Mouse (Mus musculus) T-cell, adult 2 months (primary cell): ENCODE results near the gene Hspb1.
A peak's percentile ranks its signal among the peaks of the same experiment; 100 is the strongest.

Source experiments
- DNase-seq: peaks from one replicate; pipeline ENCODE4 v3.0.0; 2022; ENCODE audit warnings: low spot score

The Hspb1 gene

GRCm38 (mm10) chr5:135888405-135889215 lies 891 bp downstream of the Hspb1 start:
- DNase-seq: no peak

DNA sequence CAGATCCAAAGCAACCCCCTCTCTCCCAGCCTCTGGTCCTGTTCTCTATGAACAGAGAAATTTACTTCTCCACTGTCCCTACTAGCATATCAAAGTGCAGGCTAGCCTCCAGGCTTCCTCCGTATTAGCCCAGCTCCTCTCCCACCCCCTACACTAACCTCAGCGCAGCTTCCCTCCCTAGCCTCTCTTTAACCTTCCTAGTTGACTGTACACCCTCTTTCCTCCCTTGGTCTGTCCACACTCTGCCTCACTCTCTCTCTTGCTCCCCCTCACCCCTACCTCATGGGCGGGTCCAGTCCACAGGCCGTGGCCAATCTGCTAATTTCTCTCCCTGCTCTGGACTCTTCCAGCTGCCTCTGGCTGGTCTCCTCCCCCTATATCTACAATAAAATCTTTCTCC lies 2.6 kb downstream of the Hspb1 start:
- no peak for DNase-seq

DNA sequence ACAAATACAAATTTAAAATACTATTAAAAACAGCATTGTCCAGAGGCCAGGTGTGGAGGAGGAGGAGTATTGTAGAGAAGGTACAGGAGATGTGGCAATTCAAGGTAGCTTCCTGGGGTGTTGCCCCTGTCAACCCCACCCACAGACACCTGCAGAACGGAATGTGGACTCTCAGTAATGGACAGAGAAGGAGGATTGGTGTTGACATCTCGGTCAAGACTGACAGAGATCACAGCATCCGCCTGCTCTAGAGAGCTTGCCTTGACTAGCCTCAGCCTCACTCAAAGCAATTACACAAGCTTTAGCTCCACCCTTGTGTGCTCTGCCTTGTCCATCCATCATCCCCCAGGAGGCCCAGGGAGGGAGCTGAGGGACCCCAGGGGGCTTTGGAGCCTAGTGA lies 3.2 kb downstream of the Hspb1 start:
- no peak for DNase-seq

DNA sequence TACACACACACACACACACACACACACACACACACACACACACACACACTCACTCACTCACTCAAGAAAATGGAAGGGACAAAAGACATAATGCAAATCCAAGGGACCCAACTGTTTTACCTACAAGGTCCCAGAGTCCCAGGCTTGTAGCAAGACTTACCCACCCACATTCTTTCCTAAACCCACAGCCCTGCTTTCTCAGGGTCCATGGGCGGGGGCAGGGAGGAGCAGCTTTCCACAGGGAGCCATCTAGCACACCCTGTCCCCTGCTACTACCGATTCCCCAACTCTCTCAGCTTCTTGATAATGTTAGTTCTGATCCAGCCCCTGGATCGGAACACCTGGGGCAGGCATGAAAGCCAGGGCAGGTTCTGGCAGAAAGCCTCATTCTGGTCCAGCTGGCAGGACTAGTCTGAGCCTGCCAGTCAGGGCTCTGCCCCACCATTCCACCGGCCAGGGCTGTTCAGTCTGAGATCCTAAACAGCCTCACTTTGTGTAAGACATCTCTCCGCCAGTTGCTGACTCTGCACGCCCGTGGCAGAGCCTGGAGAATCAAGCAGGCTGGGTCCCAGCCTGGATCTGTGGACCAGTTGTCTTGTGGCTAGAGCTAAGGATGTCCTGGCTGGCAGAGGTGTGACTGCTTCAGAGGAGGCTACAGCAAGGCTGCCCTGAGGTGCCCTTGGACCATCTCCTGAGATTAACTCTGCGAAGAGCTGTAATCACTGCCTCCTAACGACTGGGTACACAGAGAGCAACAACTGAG lies 5.1 kb downstream of the Hspb1 start:
- DNase-seq: no peak

- no peak for DNase-seq
These were observed 7.2 kb downstream of the Hspb1 start for GRCm38 (mm10) chr5:135894958-135895357.

DNA sequence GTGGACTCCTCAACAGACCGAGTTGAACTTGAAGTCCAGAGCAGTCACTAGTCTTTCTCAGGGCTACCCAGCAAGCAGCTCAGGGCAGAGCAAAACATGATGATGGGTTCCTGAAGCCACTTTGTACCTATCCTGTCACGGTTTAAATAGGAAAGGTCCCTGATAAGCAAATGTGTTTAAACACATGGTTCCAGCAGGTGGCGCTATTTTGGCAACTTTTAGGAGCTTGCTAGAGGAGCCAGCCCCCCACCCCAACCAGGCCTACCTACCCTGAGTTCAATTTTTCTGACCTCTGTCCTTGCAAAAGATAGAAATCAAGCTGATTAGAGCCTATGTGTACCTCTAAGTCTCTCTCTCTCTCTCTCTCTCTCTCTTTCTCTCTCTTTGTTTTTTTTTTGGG lies 10.3 kb downstream of the Hspb1 start:
- DNase-seq: peak; percentile 53

GRCm38 (mm10) chr5:135898995-135899394 lies 11.3 kb downstream of the Hspb1 start:
- DNase-seq: no peak

- no peak for DNase-seq
These were observed 12.1 kb downstream of the Hspb1 start for GRCm38 (mm10) chr5:135899833-135900232.

- DNase-seq: no peak
These were observed 13.0 kb downstream of the Hspb1 start for GRCm38 (mm10) chr5:135900701-135901100.

GRCm38 (mm10) chr5:135901354-135902095 lies 13.8 kb downstream of the Hspb1 start:
- DNase-seq: peak; percentile 33

GRCm38 (mm10) chr5:135903058-135903457 lies 15.3 kb downstream of the Hspb1 start:
- no peak for DNase-seq

GRCm38 (mm10) chr5:135903551-135904151 lies 15.9 kb downstream of the Hspb1 start:
- DNase-seq: peak; percentile 49

GRCm38 (mm10) chr5:135904259-135904658 lies 16.5 kb downstream of the Hspb1 start:
- DNase-seq: no peak

- no peak for DNase-seq
These were observed 17.9 kb downstream of the Hspb1 start for GRCm38 (mm10) chr5:135905320-135906225.

DNA sequence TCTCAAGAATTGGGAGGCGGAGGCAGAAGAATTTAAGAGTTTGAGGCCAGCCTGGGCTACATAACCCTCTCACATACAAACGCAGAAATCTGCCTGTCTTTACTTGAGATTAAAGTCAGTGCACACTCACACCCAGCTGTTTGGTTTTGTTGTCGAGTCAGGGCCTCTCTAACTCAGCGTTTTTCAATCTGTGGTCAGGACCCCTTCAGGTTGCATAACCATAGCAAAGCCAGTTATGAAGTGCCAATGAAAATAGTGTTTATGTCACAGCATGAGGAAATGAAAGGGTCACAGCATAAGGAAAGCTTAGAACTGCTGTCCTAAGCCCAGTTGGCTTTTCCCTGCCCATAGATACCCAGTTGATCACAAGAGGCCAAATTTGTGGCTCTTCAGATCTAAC lies 19.1 kb downstream of the Hspb1 start:
- no peak for DNase-seq

DNA sequence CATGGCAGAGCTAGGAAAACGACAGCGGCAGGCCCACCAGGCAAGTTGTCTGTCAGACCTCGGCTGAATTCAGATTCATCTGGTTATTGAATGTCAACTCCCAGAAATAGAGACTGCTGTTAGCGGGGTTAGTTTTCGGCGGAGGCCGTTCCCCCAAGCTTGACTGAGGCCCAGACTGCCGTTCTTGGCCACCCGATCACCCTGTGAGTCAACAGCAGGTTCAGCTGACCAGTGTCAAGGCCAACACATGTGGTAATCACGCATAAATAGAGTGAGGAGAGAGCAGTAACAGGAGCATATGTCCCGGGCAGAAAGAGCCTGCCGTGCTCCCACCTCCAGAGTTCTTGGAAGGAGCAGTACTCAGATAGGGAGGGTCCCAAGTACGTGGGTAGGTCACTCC lies 19.5 kb downstream of the Hspb1 start:
- DNase-seq: no peak

- no peak for DNase-seq
These were observed 20.5 kb downstream of the Hspb1 start for GRCm38 (mm10) chr5:135908185-135908584.

GRCm38 (mm10) chr5:135908989-135909388 lies 21.3 kb downstream of the Hspb1 start:
- DNase-seq: no peak

DNA sequence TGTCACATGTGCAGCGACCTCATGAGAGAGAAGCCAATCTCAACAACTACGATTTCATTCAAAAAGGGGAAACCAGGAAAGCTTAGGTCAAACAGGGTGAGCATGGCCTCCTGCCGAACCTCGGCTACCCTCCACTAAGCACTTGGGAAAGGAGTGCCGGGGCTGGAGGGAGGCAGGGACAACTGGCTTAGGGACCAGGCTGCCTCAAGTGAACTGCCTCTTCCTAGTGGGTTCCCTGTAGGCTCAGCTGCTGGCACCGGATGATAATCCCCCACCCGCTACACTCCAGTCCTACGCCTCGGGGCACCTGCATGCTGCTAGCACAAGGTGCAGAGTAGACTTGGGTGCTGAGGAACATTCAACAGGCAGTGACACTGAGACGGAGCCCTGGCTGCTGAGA lies 21.9 kb downstream of the Hspb1 start:
- no peak for DNase-seq

DNA sequence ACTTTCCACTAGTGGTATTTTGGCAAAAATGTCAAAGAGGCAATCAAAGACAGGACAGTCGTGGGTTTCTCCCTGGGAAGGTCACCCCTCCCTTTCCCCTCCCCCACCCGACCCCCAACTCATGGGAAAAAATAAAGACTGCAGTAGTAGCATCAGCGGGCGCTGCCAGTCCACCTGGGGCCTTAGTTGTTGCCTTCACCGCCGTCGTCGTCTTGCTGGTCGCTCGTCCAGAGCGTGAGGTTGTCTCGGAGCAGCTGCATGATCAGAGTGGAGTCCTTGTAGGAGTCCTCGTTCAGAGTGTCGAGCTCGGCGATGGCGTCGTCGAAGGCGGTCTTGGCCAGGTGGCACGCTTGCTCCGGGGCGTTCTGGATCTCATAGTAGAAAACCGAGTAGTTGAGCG lies 23.1 kb downstream of the Hspb1 start:
- DNase-seq: no peak

- DNase-seq: no peak
These were observed 24.0 kb downstream of the Hspb1 start for GRCm38 (mm10) chr5:135911633-135912220.
